Mouse (Mus musculus): ENCODE data around the gene Dirc2. TPM values are rescaled to one million over a fixed set of nuclear protein-coding genes. Genes with fewer than 3 reads are reported as not detected.

The Dirc2 gene
- polyA plus RNA-seq, 1 experiment from 2014 or later, result 15.1 TPM

DNA sequence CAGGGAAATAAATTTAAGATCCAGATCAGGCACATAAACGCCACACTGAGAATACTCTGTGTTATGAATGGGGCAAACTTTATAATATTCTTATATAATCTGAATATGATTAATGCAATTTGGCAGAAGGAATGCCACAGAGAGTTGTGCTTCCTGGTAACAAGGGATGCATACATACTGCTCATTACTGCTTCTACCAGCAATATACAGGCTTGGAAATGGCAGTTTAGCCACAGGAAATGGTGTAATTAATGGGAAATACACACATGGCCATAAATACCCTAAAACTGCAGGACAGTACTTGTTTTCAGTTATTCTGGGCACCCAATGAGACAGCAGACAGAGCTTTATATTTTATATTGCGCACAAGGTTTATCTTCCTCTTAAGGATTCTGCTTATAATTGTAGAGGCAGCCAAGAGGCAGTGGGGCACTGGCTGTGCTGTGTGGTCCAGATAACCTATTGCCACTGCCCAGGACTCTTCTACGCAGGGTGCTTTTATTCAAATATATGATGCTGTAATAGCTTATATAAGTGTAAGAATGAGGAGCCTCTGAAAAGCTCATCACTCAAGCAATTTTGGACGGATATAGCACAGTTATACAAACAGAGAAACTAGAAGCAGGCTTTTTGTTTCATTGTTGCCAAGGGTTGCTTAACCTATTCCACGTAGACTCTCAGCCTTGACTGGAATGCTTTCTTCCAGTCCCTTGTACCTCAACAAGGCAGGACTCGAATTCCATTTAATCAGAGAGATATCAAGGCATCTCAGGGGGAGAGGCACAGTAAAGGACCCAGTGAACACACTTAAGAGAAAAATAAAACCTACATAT is 13.4 kb downstream of the Dirc2 start:
- no peak for ATAC-seq (ENCODE audit: insufficient number of reproducible peaks, low FRiP score)
- Histone ChIP-seq H3K9me3 (replicated peaks) (no peaks in the 10 kb centered on the region), H3K27me3 (replicated peaks) (no peaks in the 10 kb centered on the region), H3K4me1 (replicated peaks) (no peaks in the 10 kb centered on the region), H3K36me3 (no peaks in the 10 kb centered on the region), H3K4me3 (no peak overlapping the region), H3K9ac (no peak overlapping the region), H3K4me2 (no peak overlapping the region), H3K27ac (ENCODE audit: poor library complexity, severe bottlenecking) (no peak overlapping the region)
- 83% methylated on average over 6 of the region's 6 CpGs for WGBS

- Histone ChIP-seq H3K36me3 (no peaks in the 10 kb centered on the region), H3K27me3 (replicated peaks) (no peaks in the 10 kb centered on the region), H3K4me1 (replicated peaks) (no peaks in the 10 kb centered on the region), H3K4me2 (no peak overlapping the region), H3K27ac (ENCODE audit: poor library complexity, severe bottlenecking) (no peak overlapping the region), H3K9ac (no peak overlapping the region), H3K9me3 (replicated peaks) (no peaks in the 10 kb centered on the region), H3K4me3 (no peak overlapping the region)
- WGBS, result 90% methylated on average over 5 of the region's 5 CpGs
- ATAC-seq (ENCODE audit: insufficient number of reproducible peaks, low FRiP score), result no peak
Observed at GRCm38 (mm10) chr16:35753926-35754325, 15.2 kb downstream of the Dirc2 start.

GRCm38 (mm10) chr16:35751841-35752240 is 17.3 kb downstream of the Dirc2 start:
- Histone ChIP-seq H3K4me3 (no peak overlapping the region), H3K4me2 (no peak overlapping the region), H3K27me3 (replicated peaks) (no peaks in the 10 kb centered on the region), H3K27ac (ENCODE audit: poor library complexity, severe bottlenecking) (no peak overlapping the region), H3K9ac (no peak overlapping the region), H3K4me1 (replicated peaks) (no peaks in the 10 kb centered on the region), H3K9me3 (replicated peaks) (no peaks in the 10 kb centered on the region), H3K36me3 (no peaks in the 10 kb centered on the region)
- 86% methylated on average over 4 of the region's 4 CpGs for WGBS
- no peak for ATAC-seq (ENCODE audit: insufficient number of reproducible peaks, low FRiP score)

DNA sequence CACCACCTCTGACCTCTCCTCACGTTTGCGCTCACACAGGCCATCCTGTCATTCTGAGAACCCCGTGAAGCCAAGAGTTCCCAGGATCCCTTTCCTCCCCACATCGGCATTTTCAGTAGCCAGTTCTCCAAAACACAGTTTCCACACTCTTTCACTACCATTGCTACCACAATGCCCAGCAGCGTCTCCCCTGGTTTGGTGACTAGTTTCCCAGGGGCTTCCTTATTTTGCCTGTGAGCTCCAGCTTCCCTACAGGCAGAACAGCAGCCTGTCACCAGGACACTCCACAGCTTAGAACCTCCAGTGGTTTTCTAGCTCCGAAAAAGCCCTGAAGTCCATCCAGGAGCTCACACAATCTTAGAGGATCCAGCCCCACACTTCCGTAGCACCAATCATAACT is 19.8 kb downstream of the Dirc2 start:
- no peak overlapping the region for H3K9ac ChIP-seq
- H3K4me2 ChIP-seq, result no peak overlapping the region
- H3K4me3 ChIP-seq, result no peak overlapping the region
- H3K27me3 ChIP-seq (replicated peaks), result no peaks in the 10 kb centered on the region
- ATAC-seq (ENCODE audit: insufficient number of reproducible peaks, low FRiP score), result no peak
- no peaks in the 10 kb centered on the region for H3K9me3 ChIP-seq (replicated peaks)
- WGBS, result 73% methylated on average over 7 of the region's 7 CpGs
- H3K36me3 ChIP-seq, result no peaks in the 10 kb centered on the region
- no peaks in the 10 kb centered on the region for H3K4me1 ChIP-seq (replicated peaks)
- no peak overlapping the region for H3K27ac ChIP-seq (ENCODE audit: poor library complexity, severe bottlenecking)

DNA sequence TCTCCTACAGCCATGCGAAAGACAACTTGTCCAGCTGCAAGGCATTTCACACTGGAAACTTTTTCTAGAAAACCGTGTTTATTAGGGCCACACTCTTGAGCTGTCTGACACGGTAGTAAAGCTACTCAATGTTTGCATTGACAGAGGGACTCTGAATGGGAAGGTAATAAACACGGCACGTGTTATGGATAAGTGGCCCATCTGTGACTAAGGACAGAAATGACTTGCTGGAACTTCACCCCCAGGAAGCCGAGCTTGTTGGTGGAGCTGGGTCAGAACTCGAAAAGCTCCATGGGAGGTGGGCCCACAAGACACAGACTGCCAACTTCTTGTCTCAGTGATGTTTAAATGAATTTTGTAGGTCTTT is 20.9 kb downstream of the Dirc2 start:
- Histone ChIP-seq H3K36me3 (no peaks in the 10 kb centered on the region), H3K4me2 (no peak overlapping the region), H3K27ac (ENCODE audit: poor library complexity, severe bottlenecking) (no peak overlapping the region), H3K4me1 (replicated peaks) (no peaks in the 10 kb centered on the region), H3K4me3 (no peak overlapping the region), H3K9me3 (replicated peaks) (no peaks in the 10 kb centered on the region), H3K27me3 (replicated peaks) (no peaks in the 10 kb centered on the region), H3K9ac (no peak overlapping the region)
- ATAC-seq (ENCODE audit: insufficient number of reproducible peaks, low FRiP score), result no peak
- WGBS, result 87% methylated on average over 7 of the region's 7 CpGs

GRCm38 (mm10) chr16:35747417-35748236 is 21.5 kb downstream of the Dirc2 start:
- no peak overlapping the region for H3K4me2 ChIP-seq
- H3K4me1 ChIP-seq (replicated peaks), result peaks cover 5% of the 10 kb centered on the region; the same call in 1 of the 2 replicates
- H3K9me3 ChIP-seq (replicated peaks), result no peaks in the 10 kb centered on the region
- no peak overlapping the region for H3K27ac ChIP-seq (ENCODE audit: poor library complexity, severe bottlenecking)
- no peaks in the 10 kb centered on the region for H3K36me3 ChIP-seq
- no peak overlapping the region for H3K9ac ChIP-seq
- ATAC-seq (ENCODE audit: insufficient number of reproducible peaks, low FRiP score), result no peak
- H3K4me3 ChIP-seq, result no peak overlapping the region
- H3K27me3 ChIP-seq (replicated peaks), result no peaks in the 10 kb centered on the region
- 84% methylated on average over 9 of the region's 9 CpGs for WGBS

GRCm38 (mm10) chr16:35742251-35742937 is 26.8 kb downstream of the Dirc2 start:
- WGBS, result 80% methylated on average over 12 of the region's 12 CpGs
- no peak overlapping the region for H3K27ac ChIP-seq (ENCODE audit: poor library complexity, severe bottlenecking)
- H3K9ac ChIP-seq, result no peak overlapping the region
- no peak for ATAC-seq (ENCODE audit: insufficient number of reproducible peaks, low FRiP score)
- no peak overlapping the region for H3K4me2 ChIP-seq
- H3K9me3 ChIP-seq (replicated peaks), result no peaks in the 10 kb centered on the region
- no peaks in the 10 kb centered on the region for H3K27me3 ChIP-seq (replicated peaks)
- no peaks in the 10 kb centered on the region for H3K36me3 ChIP-seq
- H3K4me3 ChIP-seq, result no peak overlapping the region
- peaks cover 37% of the 10 kb centered on the region for H3K4me1 ChIP-seq (replicated peaks)

- WGBS, result 91% methylated on average over 5 of the region's 5 CpGs
- H3K9me3 ChIP-seq (replicated peaks), result no peaks in the 10 kb centered on the region
Observed at GRCm38 (mm10) chr16:35741621-35742020, 27.5 kb downstream of the Dirc2 start.

DNA sequence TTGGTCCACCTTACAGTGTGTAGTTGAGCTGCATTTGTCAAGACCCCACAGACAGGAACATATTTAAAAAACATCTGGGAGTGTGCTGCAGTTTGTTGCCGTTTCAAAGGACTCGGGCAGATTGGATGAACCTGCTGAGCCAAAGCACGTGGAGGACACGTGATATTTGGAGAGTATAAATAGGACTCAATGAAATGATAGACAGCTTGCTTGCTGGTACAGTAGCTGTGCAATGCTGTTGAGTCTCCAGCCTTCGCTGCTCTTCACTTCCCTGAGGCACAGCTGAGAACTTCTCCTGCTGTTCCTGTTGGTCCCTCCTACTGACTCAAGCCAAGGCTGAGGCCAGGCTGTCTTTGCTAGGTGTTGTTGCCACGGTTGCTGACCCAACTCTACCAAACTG is 28.2 kb downstream of the Dirc2 start:
- no peaks in the 10 kb centered on the region for H3K36me3 ChIP-seq
- H3K4me3 ChIP-seq, result no peak overlapping the region
- peaks cover 37% of the 10 kb centered on the region for H3K4me1 ChIP-seq (replicated peaks)
- peak overlapping the region; percentile 1; the same call in 1 of the 2 replicates for H3K4me2 ChIP-seq
- WGBS, result 59% methylated on average over 6 of the region's 6 CpGs
- no peak for ATAC-seq (ENCODE audit: insufficient number of reproducible peaks, low FRiP score)
- H3K9ac ChIP-seq, result no peak overlapping the region
- no peaks in the 10 kb centered on the region for H3K27me3 ChIP-seq (replicated peaks)
- no peaks in the 10 kb centered on the region for H3K9me3 ChIP-seq (replicated peaks)
- no peak overlapping the region for H3K27ac ChIP-seq (ENCODE audit: poor library complexity, severe bottlenecking)

More at GRCm38 (mm10) chr16:35741621-35742020, 27.5 kb downstream of the Dirc2 start:
- no peak overlapping the region for H3K4me2 ChIP-seq
- no peak overlapping the region for H3K9ac ChIP-seq
- peaks cover 37% of the 10 kb centered on the region for H3K4me1 ChIP-seq (replicated peaks)
- no peak for ATAC-seq (ENCODE audit: insufficient number of reproducible peaks, low FRiP score)
- H3K27ac ChIP-seq (ENCODE audit: poor library complexity, severe bottlenecking), result no peak overlapping the region
- H3K36me3 ChIP-seq, result no peaks in the 10 kb centered on the region
- no peak overlapping the region for H3K4me3 ChIP-seq
- no peaks in the 10 kb centered on the region for H3K27me3 ChIP-seq (replicated peaks)

DNA sequence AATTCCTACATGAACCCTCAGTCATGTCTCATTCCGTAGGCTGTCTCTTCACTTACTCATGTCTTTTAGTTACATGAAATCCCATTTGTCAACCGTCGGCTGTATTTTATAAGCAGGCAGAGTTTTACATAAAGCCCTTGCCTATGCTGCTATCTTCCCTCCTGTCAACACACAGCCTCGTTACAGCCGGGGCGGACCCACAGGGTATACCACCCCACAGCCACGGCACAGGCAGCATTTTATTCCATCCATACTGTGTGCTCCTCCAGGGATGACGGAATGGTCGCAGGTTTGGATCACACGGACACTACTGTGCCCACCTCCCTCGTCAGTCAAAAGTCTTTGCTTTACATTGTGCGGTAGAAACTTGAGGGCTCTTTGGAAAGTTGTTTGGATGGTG is 28.8 kb downstream of the Dirc2 start:
- peaks cover 37% of the 10 kb centered on the region for H3K4me1 ChIP-seq (replicated peaks)
- H3K36me3 ChIP-seq, result no peaks in the 10 kb centered on the region
- 45% methylated on average over 12 of the region's 12 CpGs for WGBS
- peak overlapping the region; percentile 1 for H3K4me2 ChIP-seq
- no peak overlapping the region for H3K4me3 ChIP-seq
- no peaks in the 10 kb centered on the region for H3K9me3 ChIP-seq (replicated peaks)
- ATAC-seq (ENCODE audit: insufficient number of reproducible peaks, low FRiP score), result no peak
- H3K27me3 ChIP-seq (replicated peaks), result 0 out of 2 replicates have a peak, but pooled peaks cover 4% of the 10 kb centered on the region
- no peak overlapping the region for H3K9ac ChIP-seq
- H3K27ac ChIP-seq (ENCODE audit: poor library complexity, severe bottlenecking), result no peak overlapping the region

DNA sequence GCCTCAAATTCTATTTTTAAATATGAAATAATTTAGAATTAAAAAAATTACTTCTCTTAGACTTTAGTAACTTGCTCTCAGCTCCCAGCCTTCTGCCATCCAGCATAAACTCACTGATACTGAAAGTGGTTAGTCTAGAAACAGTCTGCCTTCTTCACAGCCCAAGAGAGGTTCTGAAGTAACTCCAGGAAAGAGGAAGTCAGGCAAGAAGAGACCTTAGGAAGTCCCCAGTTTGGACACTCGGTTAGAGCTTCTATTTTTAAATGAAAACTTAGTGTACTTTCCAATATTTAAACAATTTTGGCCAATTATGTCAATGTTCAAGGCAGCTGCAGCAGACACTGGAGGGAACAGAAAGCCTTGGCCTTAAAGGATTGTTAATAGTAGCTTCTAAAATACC is 29.6 kb downstream of the Dirc2 start:
- ATAC-seq (ENCODE audit: insufficient number of reproducible peaks, low FRiP score), result no peak
- no peak overlapping the region for H3K4me2 ChIP-seq
- H3K27ac ChIP-seq (ENCODE audit: poor library complexity, severe bottlenecking), result no peak overlapping the region
- no peak overlapping the region for H3K9ac ChIP-seq
- no peaks in the 10 kb centered on the region for H3K36me3 ChIP-seq
- no peaks in the 10 kb centered on the region for H3K9me3 ChIP-seq (replicated peaks)
- H3K27me3 ChIP-seq (replicated peaks), result 0 out of 2 replicates have a peak, but pooled peaks cover 4% of the 10 kb centered on the region
- H3K4me1 ChIP-seq (replicated peaks), result peaks cover 37% of the 10 kb centered on the region
- H3K4me3 ChIP-seq, result no peak overlapping the region
- 34% methylated on average over 1 of the region's 1 CpGs for WGBS
